Mouse (Mus musculus): ENCODE results near the gene Slc20a1.

The Slc20a1 gene

GRCm38 (mm10) chr2:129227011-129227529 is 28.5 kb downstream of the Slc20a1 start:
- no peak for DNase-seq (ENCODE audit: low read depth)

DNA sequence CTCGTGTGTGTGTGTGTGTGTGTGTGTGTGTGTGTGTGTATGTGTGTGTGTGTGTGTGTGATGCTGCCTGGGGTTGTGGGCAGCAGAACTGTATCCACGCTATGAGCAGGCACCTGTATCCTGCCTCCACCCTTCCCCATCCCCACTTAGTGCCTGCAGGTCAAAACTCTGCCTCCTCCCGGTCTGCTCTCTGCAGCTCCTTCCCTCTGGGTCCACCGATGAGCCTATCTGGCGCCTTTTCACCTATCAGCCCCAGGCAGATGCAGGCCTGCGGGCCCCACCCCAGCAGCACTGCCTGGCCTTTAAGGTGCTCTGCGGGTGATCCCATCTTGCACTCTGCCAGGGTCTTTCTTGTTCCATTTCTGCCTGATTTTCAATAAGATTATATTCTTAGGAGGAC is 29.1 kb downstream of the Slc20a1 start:
- no peak for DNase-seq (ENCODE audit: low read depth)

DNA sequence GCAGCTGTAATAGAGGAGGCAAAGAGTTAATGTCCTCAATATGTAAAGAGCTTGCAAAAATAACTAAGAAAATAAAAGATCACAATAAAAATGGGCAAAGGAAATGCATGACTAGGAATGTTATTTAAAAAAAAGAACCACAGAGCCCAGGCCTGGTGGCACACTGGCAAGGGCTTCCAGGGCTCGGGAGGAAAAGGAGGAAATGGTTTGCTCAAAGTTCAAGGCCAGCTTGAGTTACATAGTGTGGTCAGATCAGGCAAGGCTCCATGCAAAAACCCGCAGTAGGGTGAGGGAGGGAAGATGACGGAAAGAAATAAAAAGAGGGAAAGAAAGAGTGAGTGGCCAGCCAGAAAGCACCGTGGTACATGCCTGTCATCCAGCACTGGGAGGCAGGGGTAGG is 30.0 kb downstream of the Slc20a1 start:
- DNase-seq (ENCODE audit: low read depth): peak; percentile 89

- no peak for DNase-seq (ENCODE audit: low read depth)
Measured at GRCm38 (mm10) chr2:129229316-129229715, 30.8 kb downstream of the Slc20a1 start.

GRCm38 (mm10) chr2:129232023-129232422 is 33.5 kb downstream of the Slc20a1 start:
- DNase-seq (ENCODE audit: low read depth): no peak

GRCm38 (mm10) chr2:129232484-129232883 is 33.9 kb downstream of the Slc20a1 start:
- DNase-seq (ENCODE audit: low read depth): no peak

GRCm38 (mm10) chr2:129233218-129233617 is 34.7 kb downstream of the Slc20a1 start:
- no peak for DNase-seq (ENCODE audit: low read depth)

DNA sequence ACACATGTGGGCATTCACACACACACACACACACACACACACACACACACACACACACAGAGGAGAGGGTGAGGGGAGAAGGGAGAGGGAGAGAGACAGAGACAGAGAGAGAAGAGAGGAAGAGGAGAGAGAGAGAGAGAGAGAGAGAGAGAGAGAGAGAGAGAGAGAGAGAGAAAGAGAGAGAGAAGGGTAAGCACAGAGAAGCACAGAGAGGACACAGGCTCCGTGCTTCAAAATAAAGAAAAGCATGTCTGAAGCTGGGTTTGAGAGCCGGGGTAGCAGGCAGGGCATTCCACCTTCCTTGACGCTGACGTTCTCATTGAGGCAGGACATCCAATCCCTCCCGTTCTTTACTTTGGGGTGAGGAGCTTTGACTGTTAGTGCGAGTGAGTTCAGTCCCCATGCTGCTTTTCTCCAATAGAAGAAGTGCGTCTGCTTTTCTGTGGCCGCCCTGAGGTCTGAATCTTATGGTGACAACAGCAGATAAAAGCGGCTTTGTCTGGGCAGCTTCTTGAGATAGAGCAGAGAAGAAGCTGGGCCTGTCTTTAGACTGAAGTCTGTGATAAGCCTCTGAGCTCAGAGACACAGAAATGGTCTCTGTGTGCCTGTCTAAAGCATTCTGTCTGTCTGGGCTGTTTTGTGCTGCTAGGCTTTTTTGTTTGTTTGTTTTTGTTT is 35.4 kb downstream of the Slc20a1 start:
- DNase-seq (ENCODE audit: low read depth): no peak

- no peak for DNase-seq (ENCODE audit: low read depth)
Measured at GRCm38 (mm10) chr2:129234731-129235130, 36.2 kb downstream of the Slc20a1 start.

DNA sequence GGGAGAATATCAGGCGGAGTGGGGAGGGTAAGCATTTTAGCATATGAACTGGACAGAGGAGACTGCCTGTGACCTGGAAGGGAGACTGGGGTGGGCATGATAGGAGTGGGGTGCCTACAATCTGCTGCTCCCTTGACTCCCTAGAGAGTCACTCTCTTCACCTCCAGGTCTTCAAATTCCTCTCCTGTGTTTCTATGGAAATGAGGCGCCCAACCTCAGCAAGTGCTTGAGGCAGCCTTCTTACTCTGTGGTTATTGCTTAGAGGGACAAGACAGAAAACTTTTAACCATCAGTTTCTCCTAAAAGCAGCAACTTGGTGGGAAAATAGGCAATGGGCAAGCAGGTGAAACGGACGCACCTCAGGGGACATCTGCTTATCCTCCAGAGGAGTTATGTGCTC is 38.0 kb downstream of the Slc20a1 start:
- DNase-seq (ENCODE audit: low read depth): no peak

GRCm38 (mm10) chr2:129240726-129241432 is 42.3 kb downstream of the Slc20a1 start:
- DNase-seq (ENCODE audit: low read depth): no peak

DNA sequence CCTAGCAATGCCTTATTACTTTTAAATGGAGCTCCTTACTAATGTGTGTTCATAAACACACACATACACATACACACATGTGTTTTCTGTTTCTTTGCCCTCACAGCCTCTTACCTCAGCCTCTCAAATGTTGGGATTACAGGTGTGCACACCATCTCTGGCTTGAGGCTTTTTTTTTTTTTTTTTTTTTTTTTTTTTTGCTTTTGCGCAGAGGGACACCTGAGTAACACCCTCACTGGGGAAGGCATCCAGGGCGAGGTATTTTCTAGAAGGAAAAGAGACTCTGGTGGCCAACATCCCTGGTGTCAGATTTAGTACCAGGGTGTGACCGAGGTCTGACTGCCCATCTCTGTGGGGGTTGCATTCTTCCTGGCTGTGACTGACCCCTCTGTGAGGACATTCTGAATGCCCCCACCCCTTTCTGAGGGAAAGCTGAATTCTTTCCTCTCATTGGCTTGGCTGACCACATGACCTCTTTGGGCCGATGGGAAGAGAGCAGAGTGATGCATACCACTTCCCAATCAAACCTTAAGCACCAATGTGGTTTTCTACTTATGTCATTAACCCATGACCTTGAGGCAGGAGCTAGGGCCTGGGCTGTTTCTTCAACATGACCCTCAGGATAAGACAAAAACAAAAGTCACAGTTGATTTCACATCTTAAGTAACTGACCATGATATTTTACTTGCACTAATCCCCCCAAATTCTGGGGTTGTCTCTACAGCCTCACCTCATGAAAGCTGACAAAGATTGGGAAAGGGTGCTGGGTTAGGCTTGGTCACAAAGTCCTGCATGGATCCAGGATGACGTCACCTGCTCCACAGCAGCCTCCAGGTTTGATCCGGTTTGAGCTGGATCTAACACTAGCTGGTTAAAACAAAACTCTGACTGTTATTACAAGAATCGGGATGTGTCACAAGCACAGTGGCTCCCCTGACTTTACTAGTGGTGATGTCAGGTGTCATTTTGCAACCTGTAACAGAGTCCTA is 43.6 kb downstream of the Slc20a1 start:
- DNase-seq (ENCODE audit: low read depth): peak; percentile 46

DNA sequence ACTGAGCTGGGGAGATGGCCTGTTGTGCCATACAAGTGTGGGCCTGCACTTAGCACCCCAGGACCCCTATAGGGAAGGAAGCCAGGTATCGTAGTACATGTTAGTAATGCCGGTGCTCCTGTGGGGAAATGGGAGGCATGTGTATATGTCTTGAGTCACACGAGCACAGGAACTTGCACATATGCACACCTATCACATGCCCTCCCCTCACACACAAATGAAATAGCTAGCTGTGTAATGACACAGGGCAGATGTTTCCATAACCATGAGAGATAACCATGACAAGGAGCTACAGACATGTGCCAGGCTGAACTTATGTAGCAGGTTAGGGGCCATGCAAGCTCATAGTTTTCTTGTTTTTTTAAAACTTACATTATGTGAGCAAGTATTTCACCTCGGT is 44.4 kb downstream of the Slc20a1 start:
- no peak for DNase-seq (ENCODE audit: low read depth)

GRCm38 (mm10) chr2:129243786-129244185 is 45.2 kb downstream of the Slc20a1 start:
- peak; percentile 26 for DNase-seq (ENCODE audit: low read depth)

DNA sequence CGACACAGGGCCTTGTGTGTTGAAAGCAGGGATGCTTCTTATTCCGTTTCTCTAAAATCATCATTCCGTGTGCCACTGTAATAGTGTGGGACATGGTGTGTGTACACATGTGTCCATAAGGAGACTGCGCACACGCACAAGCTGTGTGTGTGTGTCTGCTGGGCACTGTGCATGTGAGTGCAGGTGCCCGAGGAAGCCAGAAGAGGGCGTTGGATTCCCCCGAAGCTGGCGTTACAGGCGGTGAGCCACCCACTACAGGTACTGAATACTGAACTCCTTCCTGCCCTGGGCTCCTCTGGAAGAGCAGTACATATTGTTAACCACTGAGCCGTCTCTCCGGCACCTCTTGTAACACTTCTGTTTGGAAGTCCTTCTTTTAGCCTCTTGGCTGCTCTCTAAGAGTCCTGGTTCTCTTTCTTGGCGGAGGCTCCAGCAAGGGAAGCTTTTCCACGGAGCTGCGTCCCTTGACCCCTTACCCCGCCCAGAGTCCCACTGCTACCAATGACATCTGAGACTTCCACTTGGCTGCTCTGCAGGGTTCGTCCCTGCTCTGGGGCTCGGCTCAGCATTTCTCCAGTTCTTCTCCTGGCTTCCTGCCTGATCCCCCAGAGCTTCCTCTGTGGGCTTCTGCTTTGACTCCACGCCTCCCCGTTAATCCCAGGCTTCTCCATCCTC is 46.0 kb downstream of the Slc20a1 start:
- DNase-seq (ENCODE audit: low read depth): no peak

DNA sequence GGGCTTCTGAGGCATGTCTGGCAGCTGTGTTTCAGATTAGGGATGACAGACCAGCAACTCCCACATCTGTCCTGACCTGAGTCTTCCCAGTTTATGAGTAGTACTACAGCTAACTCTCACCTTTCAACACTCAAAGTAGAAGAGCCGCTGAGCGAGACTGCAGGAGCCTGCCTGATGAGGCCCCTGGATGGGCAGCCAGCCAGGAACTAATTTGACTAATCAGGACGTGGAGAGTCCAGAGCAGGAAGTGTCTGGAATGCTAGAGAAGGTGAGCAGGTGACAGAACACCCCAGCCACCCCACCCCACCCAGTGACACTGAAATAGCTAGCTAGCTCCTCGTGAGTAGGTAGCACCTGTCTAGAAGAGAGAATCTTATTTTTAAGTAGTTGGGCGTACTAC is 47.1 kb downstream of the Slc20a1 start:
- DNase-seq (ENCODE audit: low read depth): no peak

DNA sequence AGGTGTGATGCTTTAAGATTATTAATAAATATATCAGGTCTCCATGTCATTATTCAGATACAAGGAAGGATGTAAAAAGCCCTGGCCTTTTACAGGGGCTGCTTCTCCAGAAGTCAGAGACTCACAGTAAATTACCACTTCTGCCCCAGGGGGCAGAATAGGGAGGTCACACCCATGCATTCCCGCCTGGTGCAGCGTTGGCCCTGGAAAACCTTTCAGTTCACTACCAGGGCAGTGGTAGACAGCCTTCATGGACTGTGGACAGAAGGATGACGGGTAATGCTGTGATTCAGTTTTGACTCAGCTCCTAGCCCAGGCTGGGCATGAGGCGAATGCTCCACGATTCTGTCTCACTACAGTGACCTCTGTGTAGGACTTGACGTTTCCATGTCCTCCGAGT is 47.9 kb downstream of the Slc20a1 start:
- DNase-seq (ENCODE audit: low read depth): no peak

DNA sequence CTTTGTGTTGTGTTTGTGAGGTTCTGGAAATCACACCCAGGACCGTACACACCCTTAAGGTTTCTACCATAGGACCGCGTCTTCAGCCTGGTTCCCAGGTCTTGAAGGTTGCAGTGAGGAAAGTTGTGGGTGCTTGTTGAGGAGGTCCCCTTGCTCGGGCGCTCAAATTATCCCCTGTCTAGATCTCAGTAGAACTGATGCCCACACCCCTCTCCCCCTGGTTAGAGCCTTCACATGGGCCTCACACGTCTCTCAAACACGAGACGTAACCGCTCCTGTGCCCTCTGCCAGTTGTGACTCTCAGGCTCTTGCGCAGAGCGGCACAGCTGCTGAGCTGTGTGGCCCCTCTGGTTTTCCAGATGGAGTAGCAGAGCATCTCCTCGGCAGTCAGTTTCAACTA is 48.4 kb downstream of the Slc20a1 start:
- DNase-seq (ENCODE audit: low read depth): no peak

DNA sequence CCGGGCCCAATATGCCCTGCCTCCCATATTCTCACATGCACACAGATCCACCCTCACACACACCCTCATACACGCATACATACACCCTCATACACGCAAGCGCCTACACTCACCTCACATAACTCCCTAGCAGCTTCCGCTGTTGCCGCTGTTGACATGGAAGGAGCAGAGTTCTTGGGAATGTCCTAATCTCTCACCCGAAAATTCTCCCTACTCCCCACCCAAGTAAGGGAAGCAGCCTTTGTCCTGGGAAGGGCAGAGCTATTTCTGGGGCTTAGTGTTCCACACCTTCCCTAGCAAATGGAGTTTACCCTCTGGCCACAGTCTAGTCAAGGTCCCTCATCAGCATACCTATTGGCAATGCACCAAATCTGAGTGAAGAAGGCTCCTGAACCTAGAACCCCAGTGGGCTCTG is 49.1 kb downstream of the Slc20a1 start:
- DNase-seq (ENCODE audit: low read depth): no peak

DNA sequence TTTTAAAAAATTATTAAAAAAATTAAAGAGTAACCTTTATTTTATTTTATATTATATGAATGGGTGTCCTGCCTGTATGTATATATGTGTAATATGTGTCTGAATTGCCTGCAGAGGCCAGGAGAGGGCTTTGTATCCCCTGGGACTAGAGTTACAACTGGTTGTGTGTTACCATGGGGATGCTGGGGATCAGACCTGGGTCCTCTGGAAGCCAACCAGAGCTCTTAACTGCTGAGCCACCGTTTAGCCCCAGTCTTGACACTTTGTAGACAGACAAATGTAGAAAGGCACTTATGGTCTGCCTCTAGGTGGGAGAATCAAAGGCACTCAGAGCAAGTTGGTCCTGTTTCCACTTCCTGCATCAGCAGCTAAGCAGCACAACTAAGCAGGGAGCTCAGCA is 50.8 kb downstream of the Slc20a1 start:
- DNase-seq (ENCODE audit: low read depth): no peak

DNA sequence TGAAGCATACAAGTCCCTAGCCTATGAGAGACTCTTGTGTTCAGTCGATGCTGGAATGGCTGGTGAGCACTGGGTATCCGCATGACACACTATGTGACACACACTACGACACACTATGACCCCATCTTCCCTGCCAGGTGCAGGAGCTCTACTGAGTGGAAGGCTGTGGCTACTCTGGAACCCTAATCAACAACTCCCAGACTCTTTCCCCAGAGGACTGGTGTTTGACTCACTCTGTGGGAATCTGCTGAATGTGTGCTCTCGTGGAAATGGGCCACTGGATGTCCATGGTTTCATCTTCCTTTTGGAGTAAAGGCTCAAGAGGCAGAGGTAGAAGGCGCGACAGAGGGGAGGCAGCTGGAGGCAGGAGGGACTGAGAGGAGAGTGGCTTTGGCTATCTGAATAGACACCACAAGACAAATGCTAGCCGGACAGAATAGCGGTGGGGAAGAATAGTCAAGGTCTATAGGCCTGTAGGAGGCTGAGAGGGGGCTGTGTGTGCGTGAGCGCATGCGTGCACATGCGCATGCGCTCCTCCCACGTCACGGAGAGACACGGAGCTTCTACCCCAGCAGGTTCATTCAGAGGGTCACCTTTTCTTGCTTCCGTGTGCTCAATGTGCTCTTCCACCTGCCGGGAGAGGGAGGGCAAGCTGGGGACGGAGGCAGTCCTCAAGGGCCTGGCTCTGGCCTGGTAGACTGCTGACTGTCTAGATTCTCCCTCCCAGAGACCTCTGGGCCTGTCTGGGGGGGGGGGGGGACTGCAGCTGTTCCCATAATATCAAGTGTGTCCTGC is 54.5 kb downstream of the Slc20a1 start:
- no peak for DNase-seq (ENCODE audit: low read depth)

Measured in 416B (cell line).